Mouse (Mus musculus): ENCODE measurements around the gene Pptc7. TPM values are rescaled to one million over a fixed set of nuclear protein-coding genes. Genes with fewer than 3 reads are reported as not detected.
A peak's percentile ranks its signal among the peaks of the same experiment; 100 is the strongest.

The Pptc7 gene
- total and polyA plus RNA-seq, 2 experiments from 2014 or later, result 6.7 to 18.3 TPM

GRCm38 (mm10) chr5:122353807-122354491 lies 69.8 kb downstream of the Pptc7 start, which contains the start of the genes Rad9b and Vps29:
Rad9b (minus strand) TSS chr5:122354233.
Vps29 (plus strand) TSS chr5:122354369.
- WGBS, result 1% methylated on average over 51 of the region's 51 CpGs
- Histone ChIP-seq H3K27me3 (ENCODE audit: insufficient read depth, low read length) (no peaks in the 10 kb centered on the region), H3K4me1 (ENCODE audit: insufficient read depth) (peaks cover 11% of the 10 kb centered on the region), H3K9me3 (ENCODE audit: low read length) (no peaks in the 10 kb centered on the region), H3K4me3 (ENCODE audit: low read depth, low read length) (peak within 1 kb of the TSS; percentile 98), H3K9ac (peak within 1 kb of the TSS; percentile 93), H3K27ac (ENCODE audit: low read depth, low read length) (peak within 1 kb of the TSS; percentile 86), H3K4me2 (ENCODE audit: low read depth) (peak within 1 kb of the TSS; percentile 64), H3K36me3 (ENCODE audit: insufficient read depth) (0 out of 2 replicates have a peak, but pooled peaks cover 4% of the 10 kb centered on the region)
- DNase-seq (peak; percentile 100), ATAC-seq (peak; percentile 94)
- TF ChIP-seq CTCF (IDR thresholded peaks at IDR 0.05; ENCODE audit: low read depth), result no peak

- peak overlapping the region; percentile 98 for H3K4me3 ChIP-seq (ENCODE audit: low read depth, low read length)
- H3K27ac ChIP-seq (ENCODE audit: low read depth, low read length), result peak overlapping the region; percentile 86
- peaks cover 11% of the 10 kb centered on the region for H3K4me1 ChIP-seq (ENCODE audit: insufficient read depth)
- under 1% methylated on average over 54 of the region's 57 CpGs for WGBS
- peak overlapping the region; percentile 93 for H3K9ac ChIP-seq
- H3K9me3 ChIP-seq (ENCODE audit: low read length), result no peaks in the 10 kb centered on the region
- ATAC-seq (peak; percentile 42), DNase-seq (no peak)
- H3K27me3 ChIP-seq (ENCODE audit: insufficient read depth, low read length), result no peaks in the 10 kb centered on the region
- TF ChIP-seq CTCF (IDR thresholded peaks at IDR 0.05; ENCODE audit: low read depth), result 0 out of 2 replicates have a peak, but pooled peaks have one; percentile 33
- peak overlapping the region; percentile 64 for H3K4me2 ChIP-seq (ENCODE audit: low read depth)
- 0 out of 2 replicates have a peak, but pooled peaks cover 4% of the 10 kb centered on the region for H3K36me3 ChIP-seq (ENCODE audit: insufficient read depth)
These were observed 70.4 kb downstream of the Pptc7 start for GRCm38 (mm10) chr5:122354492-122355067.

DNA sequence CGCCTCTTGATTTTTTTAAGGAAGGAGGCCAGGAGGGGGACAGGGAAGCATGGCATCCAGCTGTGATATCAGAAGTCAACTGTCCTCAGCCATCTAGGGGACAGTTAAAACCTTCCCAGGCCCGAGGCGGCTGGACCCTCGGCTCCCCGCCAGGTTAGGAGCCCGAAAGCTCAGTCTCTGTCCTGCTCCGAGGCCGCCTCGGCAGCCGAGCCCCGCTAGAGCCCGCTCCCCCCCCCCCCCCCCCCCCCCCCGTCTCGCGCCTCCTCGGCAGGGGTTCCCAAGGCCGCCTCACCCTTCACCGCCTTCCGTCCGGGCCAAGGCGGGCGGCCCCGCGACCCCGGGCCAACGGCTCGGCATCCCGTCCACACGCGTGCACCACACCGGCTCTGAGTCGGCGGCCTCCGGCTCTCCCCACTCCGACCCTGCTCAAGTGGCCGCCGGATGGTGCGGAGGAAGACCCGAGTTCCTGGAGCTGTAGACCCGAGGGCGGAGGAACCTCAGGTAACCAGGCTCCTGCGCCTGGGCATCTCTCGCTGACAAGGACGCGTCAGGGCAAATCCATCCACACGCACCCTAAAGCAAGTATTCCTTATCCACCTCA lies 87.5 kb downstream of the Pptc7 start, which contains the start of gene Gpn3:
Gene Gpn3, plus strand, starts transcription at position 286 of the 601 bp plus-strand sequence.
- Histone ChIP-seq H3K27ac (ENCODE audit: low read depth, low read length) (peak within 1 kb of the TSS; percentile 96), H3K9me3 (ENCODE audit: low read length) (no peaks in the 10 kb centered on the region), H3K27me3 (ENCODE audit: insufficient read depth, low read length) (no peaks in the 10 kb centered on the region), H3K4me2 (ENCODE audit: low read depth) (peak within 1 kb of the TSS; percentile 72), H3K4me3 (ENCODE audit: low read depth, low read length) (peak within 1 kb of the TSS; percentile 82), H3K36me3 (ENCODE audit: insufficient read depth) (peaks cover 39% of the 10 kb centered on the region), H3K9ac (peak within 1 kb of the TSS; percentile 87), H3K4me1 (ENCODE audit: insufficient read depth) (peaks cover 7% of the 10 kb centered on the region; the same call in 1 of the 2 replicates)
- DNase-seq, result peak; percentile 31
- ATAC-seq, result peak; percentile 75
- WGBS, result under 1% methylated on average over 35 of the region's 46 CpGs
- no peak for TF ChIP-seq CTCF (IDR thresholded peaks at IDR 0.05; ENCODE audit: low read depth)

DNA sequence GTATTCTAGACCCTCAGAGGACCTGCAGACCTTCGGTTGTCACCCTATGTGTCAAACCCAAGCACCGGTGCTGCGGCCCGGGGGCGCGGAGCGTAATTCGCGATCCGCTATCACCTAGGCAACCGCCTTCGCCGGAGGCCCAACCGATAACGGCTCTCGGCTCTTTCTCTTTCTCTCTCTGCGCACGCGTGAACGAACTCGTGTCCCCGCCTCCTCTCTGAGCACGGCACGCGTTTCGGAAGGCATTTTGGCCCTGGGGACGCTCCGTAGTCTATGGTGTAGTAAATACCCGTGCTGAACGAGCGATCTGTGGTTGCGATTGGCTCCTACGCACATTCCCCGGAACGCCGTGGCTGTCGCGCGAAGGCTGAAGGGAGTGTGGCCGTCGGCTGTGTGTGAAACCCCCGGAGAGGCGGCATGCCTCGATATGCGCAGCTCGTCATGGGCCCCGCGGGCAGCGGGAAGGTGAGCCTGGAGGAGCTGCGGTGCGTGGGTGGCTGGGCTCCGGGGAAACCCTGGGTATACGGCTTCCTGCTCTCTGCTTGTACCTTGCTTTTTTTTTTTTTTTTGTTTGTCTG lies 88.1 kb downstream of the Pptc7 start, which contains the start of gene Fam216a:
Gene Fam216a, minus strand, starts transcription at position 173 of the 578 bp plus-strand sequence.
- Histone ChIP-seq H3K9me3 (ENCODE audit: low read length) (no peaks in the 10 kb centered on the region), H3K4me2 (ENCODE audit: low read depth) (peak within 1 kb of the TSS; percentile 72), H3K27ac (ENCODE audit: low read depth, low read length) (peak within 1 kb of the TSS; percentile 96), H3K36me3 (ENCODE audit: insufficient read depth) (peaks cover 34% of the 10 kb centered on the region), H3K27me3 (ENCODE audit: insufficient read depth, low read length) (no peaks in the 10 kb centered on the region), H3K4me1 (ENCODE audit: insufficient read depth) (peaks cover 7% of the 10 kb centered on the region; the same call in 1 of the 2 replicates), H3K4me3 (ENCODE audit: low read depth, low read length) (peak within 1 kb of the TSS; percentile 82), H3K9ac (peak within 1 kb of the TSS; percentile 87)
- DNase-seq (peak; percentile 100), ATAC-seq (peak; percentile 97)
- TF ChIP-seq CTCF (IDR thresholded peaks at IDR 0.05; ENCODE audit: low read depth), result no peak
- under 1% methylated on average over 53 of the region's 53 CpGs for WGBS

DNA sequence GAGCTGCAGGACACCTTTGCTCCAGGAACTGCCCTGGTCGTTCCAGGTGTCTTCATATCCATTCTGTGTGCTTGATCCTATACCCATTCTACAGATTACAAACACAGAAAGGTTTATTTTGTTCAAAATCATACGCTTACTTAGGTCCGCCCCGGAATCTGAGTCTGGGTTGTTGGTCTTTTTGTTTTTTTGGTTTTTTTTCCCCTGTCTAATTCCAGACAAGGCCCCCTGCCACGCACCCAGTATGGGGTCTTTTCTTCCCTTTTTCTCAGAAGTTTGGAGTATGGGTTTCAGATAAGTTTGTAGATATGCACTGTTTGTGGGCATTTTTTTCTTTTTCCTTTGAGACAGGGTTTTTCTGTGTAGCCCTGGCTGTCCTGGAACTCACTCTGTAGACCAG lies 88.7 kb downstream of the Pptc7 start:
- H3K4me2 ChIP-seq (ENCODE audit: low read depth), result peak overlapping the region; percentile 72
- peak overlapping the region; percentile 63 for H3K9ac ChIP-seq
- no peaks in the 10 kb centered on the region for H3K27me3 ChIP-seq (ENCODE audit: insufficient read depth, low read length)
- peaks cover 7% of the 10 kb centered on the region; the same call in 1 of the 2 replicates for H3K4me1 ChIP-seq (ENCODE audit: insufficient read depth)
- WGBS, result 4% methylated on average over 5 of the region's 5 CpGs
- H3K36me3 ChIP-seq (ENCODE audit: insufficient read depth), result peaks cover 28% of the 10 kb centered on the region
- no peaks in the 10 kb centered on the region for H3K9me3 ChIP-seq (ENCODE audit: low read length)
- H3K27ac ChIP-seq (ENCODE audit: low read depth, low read length), result peak overlapping the region; percentile 96; the same call in 1 of the 2 replicates
- H3K4me3 ChIP-seq (ENCODE audit: low read depth, low read length), result peak overlapping the region; percentile 82
- no peak for ATAC-seq
- no peak for DNase-seq
- no peak for TF ChIP-seq CTCF (IDR thresholded peaks at IDR 0.05; ENCODE audit: low read depth)

Other genes with a start within 250 kb of the Pptc7 start
- 44.0 and 52.4 TPM in 2 replicates for gene Cux2, start 234.3 kb upstream of the Pptc7 start, total RNA-seq (2014; rRNA removed)
- 16.2 and 16.7 TPM in 2 replicates for gene Cux2, start 234.3 kb upstream of the Pptc7 start, polyA plus RNA-seq (2015; fragmentation: Nextera tagmentation; extraction: Ambion mirVana)
- gene Myl2, start 183.4 kb upstream of the Pptc7 start, total RNA-seq (2014; rRNA removed), result 0.38 and 2.9 TPM in 2 replicates
- 1.7 TPM in 2 replicates for gene Myl2, start 183.4 kb upstream of the Pptc7 start, polyA plus RNA-seq (2015; fragmentation: Nextera tagmentation; extraction: Ambion mirVana)
- 0.43 TPM in 1 of 2 replicates, not detected in the other for gene Ccdc63, start 143.5 kb upstream of the Pptc7 start, total RNA-seq (2014; rRNA removed)
- 0.08 and 0.16 TPM in 2 replicates for gene Ccdc63, start 143.5 kb upstream of the Pptc7 start, polyA plus RNA-seq (2015; fragmentation: Nextera tagmentation; extraction: Ambion mirVana)
- 278 and 322 TPM in 2 replicates for gene Ppp1cc, start 126.1 kb upstream of the Pptc7 start, total RNA-seq (2014; rRNA removed)
- 193 and 220 TPM in 2 replicates for gene Ppp1cc, start 126.1 kb upstream of the Pptc7 start, polyA plus RNA-seq (2015; fragmentation: Nextera tagmentation; extraction: Ambion mirVana)
- gene Hvcn1, start 77.6 kb upstream of the Pptc7 start, total RNA-seq (2014; rRNA removed), result 1.7 and 3.0 TPM in 2 replicates
- 1.2 and 1.6 TPM in 2 replicates for gene Hvcn1, start 77.6 kb upstream of the Pptc7 start, polyA plus RNA-seq (2015; fragmentation: Nextera tagmentation; extraction: Ambion mirVana)
- 20.3 and 31.2 TPM in 2 replicates for gene Tctn1, start 19.9 kb upstream of the Pptc7 start, total RNA-seq (2014; rRNA removed)
- 2.9 and 4.3 TPM in 2 replicates for gene Tctn1, start 19.9 kb upstream of the Pptc7 start, polyA plus RNA-seq (2015; fragmentation: Nextera tagmentation; extraction: Ambion mirVana)
- gene Rad9b, start 69.9 kb downstream of the Pptc7 start, total RNA-seq (2014; rRNA removed), result 16.4 and 20.0 TPM in 2 replicates
- gene Rad9b, start 69.9 kb downstream of the Pptc7 start, polyA plus RNA-seq (2015; fragmentation: Nextera tagmentation; extraction: Ambion mirVana), result 14.1 and 14.6 TPM in 2 replicates
- 142 and 157 TPM in 2 replicates for gene Vps29, start 70.0 kb downstream of the Pptc7 start, total RNA-seq (2014; rRNA removed)
- 364 and 391 TPM in 2 replicates for gene Vps29, start 70.0 kb downstream of the Pptc7 start, polyA plus RNA-seq (2015; fragmentation: Nextera tagmentation; extraction: Ambion mirVana)
- 31.2 and 37.6 TPM in 2 replicates for gene Gpn3, start 87.5 kb downstream of the Pptc7 start, total RNA-seq (2014; rRNA removed)
- gene Gpn3, start 87.5 kb downstream of the Pptc7 start, polyA plus RNA-seq (2015; fragmentation: Nextera tagmentation; extraction: Ambion mirVana), result 41.0 and 44.2 TPM in 2 replicates
- 136 and 141 TPM in 2 replicates for gene Fam216a, start 88.0 kb downstream of the Pptc7 start, total RNA-seq (2014; rRNA removed)
- 147 and 150 TPM in 2 replicates for gene Fam216a, start 88.0 kb downstream of the Pptc7 start, polyA plus RNA-seq (2015; fragmentation: Nextera tagmentation; extraction: Ambion mirVana)
- 234 and 357 TPM in 2 replicates for gene Arpc3, start 107.5 kb downstream of the Pptc7 start, total RNA-seq (2014; rRNA removed)
- gene Arpc3, start 107.5 kb downstream of the Pptc7 start, polyA plus RNA-seq (2015; fragmentation: Nextera tagmentation; extraction: Ambion mirVana), result 171 and 225 TPM in 2 replicates
- 30.2 and 33.0 TPM in 2 replicates for gene Anapc7, start 137.3 kb downstream of the Pptc7 start, total RNA-seq (2014; rRNA removed)
- gene Anapc7, start 137.3 kb downstream of the Pptc7 start, polyA plus RNA-seq (2015; fragmentation: Nextera tagmentation; extraction: Ambion mirVana), result 37.5 and 42.0 TPM in 2 replicates
- 143 and 178 TPM in 2 replicates for gene Atp2a2, start 217.9 kb downstream of the Pptc7 start, total RNA-seq (2014; rRNA removed)
- gene Atp2a2, start 217.9 kb downstream of the Pptc7 start, polyA plus RNA-seq (2015; fragmentation: Nextera tagmentation; extraction: Ambion mirVana), result 28.8 and 37.2 TPM in 2 replicates